In genomic region chr17:56147420-56147819, GRCm38 (mm10) we compare ENCODE assay signal across 24 mouse cellular contexts. TPM values are rescaled to one million over a fixed set of nuclear protein-coding genes. Genes with fewer than 3 reads are reported as not detected.
DNase-seq lines count a peak whose midpoint lies in the region; ATAC-seq and TF ChIP-seq lines count a peak whose summit lies in the region.
"Had no signal": no experiment of that assay in that cellular context is flagged by ENCODE, and none has a peak within 500 bp of the region (broad histone marks: within the 10 kb centered on the region; RNA-seq: fewer than 3 reads in every experiment).

No protein-coding gene starts in this region.

- H3K27me3 ChIP-seq in limb, embryonic 13.5 days: peaks cover 96% of the 10 kb centered on the region
- H3K27me3 ChIP-seq in limb, embryonic 10.5 days (ENCODE audit: low read depth, poor library complexity, severe bottlenecking): peaks cover 98% of the 10 kb centered on the region
- H3K27me3 ChIP-seq in limb, embryonic 14.5 days (ENCODE audit: control insufficient read depth, insufficient read depth, low read length): peaks cover 55% of the 10 kb centered on the region
- peaks cover 93% of the 10 kb centered on the region for H3K27me3 ChIP-seq in forebrain, embryonic 12.5 days

- peak; percentile 38; the same call in 1 of the 2 replicates for ATAC-seq in limb, embryonic 13.5 days (ENCODE audit: low FRiP score, low read depth)
- ATAC-seq in limb, embryonic 14.5 days (ENCODE audit: low FRiP score, low read depth): peak; percentile 48; the same call in 1 of the 2 replicates
- ATAC-seq in forebrain, embryonic 12.5 days (ENCODE audit: low FRiP score): no peak
- ATAC-seq: forebrain, embryonic 13.5 days; forebrain, embryonic 16.5 days; Patski had no signal

- H3K4me3 ChIP-seq in limb, embryonic 13.5 days: no peak overlapping the region
- no peak overlapping the region for H3K4me3 ChIP-seq in limb, embryonic 10.5 days
- no peak overlapping the region for H3K4me3 ChIP-seq in limb, embryonic 14.5 days (replicated peaks; ENCODE audit: low read length)
- H3K4me3 ChIP-seq in forebrain, embryonic 12.5 days (replicated peaks): no peak overlapping the region
- H3K4me3 ChIP-seq: embryonic facial prominence, embryonic 12.5 days; erythroblast, embryonic 14.5 days; forebrain, embryonic 13.5 days; heart, adult 2 months; hindbrain, embryonic 12.5 days; hindbrain, embryonic 15.5 days had no signal

- no peak for DNase-seq in limb, embryonic 10.5 days (ENCODE audit: low spot score)
- no peak for DNase-seq in limb, embryonic 14.5 days (ENCODE audit: low spot score)
- DNase-seq in retina, postnatal 1 day: peak; percentile 53
- DNase-seq in lung, postnatal 25 days (ENCODE audit: low spot score): no peak
- DNase-seq: adrenal gland, postnatal 10 days; adrenal gland, postnatal 36 days; cerebellum, adult 2 months; cerebellum, adult 9-11 months; cerebellum, postnatal 36 days; gastrocnemius, postnatal 10 days; gastrocnemius, postnatal 36 days; heart, adult 2 months had no signal

- no peak overlapping the region for H3K27ac ChIP-seq in limb, embryonic 13.5 days
- no peak overlapping the region for H3K27ac ChIP-seq in limb, embryonic 10.5 days
- no peak overlapping the region for H3K27ac ChIP-seq in limb, embryonic 14.5 days (replicated peaks; ENCODE audit: low read depth, low read length)
- H3K27ac ChIP-seq in forebrain, embryonic 12.5 days: no peak overlapping the region
- H3K27ac ChIP-seq: embryonic facial prominence, embryonic 12.5 days; forebrain, embryonic 13.5 days; heart, adult 2 months; hindbrain, embryonic 12.5 days; hindbrain, embryonic 15.5 days had no signal

- WGBS in limb, embryonic 13.5 days: 47% methylated on average over 12 of the region's 12 CpGs
- WGBS in limb, embryonic 10.5 days: 59% methylated on average over 12 of the region's 12 CpGs
- 53% methylated on average over 12 of the region's 12 CpGs for WGBS in limb, embryonic 14.5 days
- 71% methylated on average over 12 of the region's 12 CpGs for WGBS in forebrain, embryonic 12.5 days

- H3K4me2 ChIP-seq in limb, embryonic 13.5 days (replicated peaks): no peak overlapping the region
- no peak overlapping the region for H3K4me2 ChIP-seq in limb, embryonic 14.5 days (replicated peaks; ENCODE audit: low read depth, low read length, severe bottlenecking)
- H3K4me2 ChIP-seq in forebrain, embryonic 12.5 days: no peak overlapping the region
- H3K4me2 ChIP-seq: embryonic facial prominence, embryonic 12.5 days; forebrain, embryonic 13.5 days; heart, embryonic 11.5 days; hindbrain, embryonic 12.5 days had no signal

- H3K4me1 ChIP-seq in limb, embryonic 13.5 days: peaks cover 20% of the 10 kb centered on the region
- H3K4me1 ChIP-seq in limb, embryonic 10.5 days: peaks cover 17% of the 10 kb centered on the region
- no peaks in the 10 kb centered on the region for H3K4me1 ChIP-seq in limb, embryonic 14.5 days (ENCODE audit: control insufficient read depth, insufficient read depth, low read length)
- H3K4me1 ChIP-seq in forebrain, embryonic 12.5 days: peaks cover 29% of the 10 kb centered on the region

- H3K36me3 ChIP-seq in limb, embryonic 13.5 days: no peaks in the 10 kb centered on the region
- H3K36me3 ChIP-seq in limb, embryonic 10.5 days: no peaks in the 10 kb centered on the region
- no peaks in the 10 kb centered on the region for H3K36me3 ChIP-seq in limb, embryonic 14.5 days (ENCODE audit: control insufficient read depth, insufficient read depth, low read length)
- H3K36me3 ChIP-seq in forebrain, embryonic 12.5 days (replicated peaks): no peaks in the 10 kb centered on the region
- H3K36me3 ChIP-seq: embryonic facial prominence, embryonic 12.5 days; G1E; hindbrain, embryonic 12.5 days; hindbrain, embryonic 15.5 days had no signal

- H3K9ac ChIP-seq in limb, embryonic 13.5 days: no peak overlapping the region
- H3K9ac ChIP-seq in limb, embryonic 14.5 days (ENCODE audit: low read depth, low read length, severe bottlenecking): no peak overlapping the region
- H3K9ac ChIP-seq in forebrain, embryonic 12.5 days: no peak overlapping the region
- H3K9ac ChIP-seq: embryonic facial prominence, embryonic 12.5 days; forebrain, embryonic 13.5 days; hindbrain, embryonic 12.5 days; hindbrain, embryonic 15.5 days had no signal

- no peaks in the 10 kb centered on the region for H3K9me3 ChIP-seq in limb, embryonic 13.5 days
- no peaks in the 10 kb centered on the region for H3K9me3 ChIP-seq in limb, embryonic 10.5 days (replicated peaks)
- H3K9me3 ChIP-seq in limb, embryonic 14.5 days (ENCODE audit: control insufficient read depth, low read length): no peaks in the 10 kb centered on the region
- H3K9me3 ChIP-seq in forebrain, embryonic 12.5 days: no peaks in the 10 kb centered on the region
- H3K9me3 ChIP-seq: embryonic facial prominence, embryonic 12.5 days; forebrain, embryonic 13.5 days; G1E; hindbrain, embryonic 12.5 days; hindbrain, embryonic 15.5 days had no signal

- no peak for TF ChIP-seq POLR2A in limb, embryonic 14.5 days (IDR thresholded peaks at IDR 0.05; ENCODE audit: borderline replicate concordance, extremely low read depth, insufficient read depth, insufficient read length)

RNA-seq across cellular contexts. Expression of gene Sema6b, which starts 7.3 kb away (rescaled TPM):
- polyA plus RNA-seq in limb, embryonic 13.5 days (2015; fragmentation: Nextera tagmentation; extraction: Ambion mirVana): 2.5 and 2.6 TPM in 2 replicates
- polyA plus RNA-seq in limb, embryonic 10.5 days (2016; fragmentation: Nextera tagmentation; extraction: Ambion mirVana): 0.88 and 1.0 TPM in 2 replicates
- polyA plus RNA-seq in limb, embryonic 14.5 days (2012; rRNA removed): 10.5 and 13.4 TPM in 2 replicates
- polyA plus RNA-seq in limb, embryonic 14.5 days (2014; fragmentation: Nextera tagmentation; extraction: Ambion mirVana): 3.1 and 3.8 TPM in 2 replicates
- polyA plus RNA-seq in forebrain, embryonic 12.5 days (2016; fragmentation: Nextera tagmentation; extraction: Ambion mirVana): 4.8 and 5.4 TPM in 2 replicates

RNA-seq across cellular contexts. Expression of gene Tnfaip8l1, which starts 14.9 kb away (rescaled TPM):
- polyA plus RNA-seq in limb, embryonic 13.5 days (2015; fragmentation: Nextera tagmentation; extraction: Ambion mirVana): 11.3 and 12.0 TPM in 2 replicates
- polyA plus RNA-seq in limb, embryonic 10.5 days (2016; fragmentation: Nextera tagmentation; extraction: Ambion mirVana): 6.1 and 10.6 TPM in 2 replicates
- 9.3 and 10.3 TPM in 2 replicates for polyA plus RNA-seq in limb, embryonic 14.5 days (2012; rRNA removed)
- 11.6 and 11.7 TPM in 2 replicates for polyA plus RNA-seq in limb, embryonic 14.5 days (2014; fragmentation: Nextera tagmentation; extraction: Ambion mirVana)
- 7.5 TPM in 2 replicates for polyA plus RNA-seq in forebrain, embryonic 12.5 days (2016; fragmentation: Nextera tagmentation; extraction: Ambion mirVana)

RNA-seq across cellular contexts. Expression of gene Lrg1, which starts 25.6 kb away (rescaled TPM):
- 0.27 and 0.37 TPM in 2 replicates for polyA plus RNA-seq in limb, embryonic 13.5 days (2015; fragmentation: Nextera tagmentation; extraction: Ambion mirVana)
- 0.23 TPM in 1 of 2 replicates, not detected in the other for polyA plus RNA-seq in limb, embryonic 10.5 days (2016; fragmentation: Nextera tagmentation; extraction: Ambion mirVana)
- 0.27 and 0.29 TPM in 2 replicates for polyA plus RNA-seq in limb, embryonic 14.5 days (2012; rRNA removed)
- polyA plus RNA-seq in limb, embryonic 14.5 days (2014; fragmentation: Nextera tagmentation; extraction: Ambion mirVana): 0.43 and 0.51 TPM in 2 replicates
- polyA plus RNA-seq in forebrain, embryonic 12.5 days (2016; fragmentation: Nextera tagmentation; extraction: Ambion mirVana): 0.18 and 0.27 TPM in 2 replicates
- polyA plus RNA-seq: forebrain, embryonic 13.5 days; forebrain, embryonic 16.5 days; G1E; heart, embryonic 11.5 days; intestine, embryonic 14.5 days had no signal

RNA-seq across cellular contexts. Expression of gene Plin5, which starts 30.0 kb away (rescaled TPM):
- polyA plus RNA-seq in limb, embryonic 13.5 days (2015; fragmentation: Nextera tagmentation; extraction: Ambion mirVana): 0.13 TPM in 1 of 2 replicates, not detected in the other
- 0.21 and 0.36 TPM in 2 replicates for polyA plus RNA-seq in limb, embryonic 10.5 days (2016; fragmentation: Nextera tagmentation; extraction: Ambion mirVana)
- polyA plus RNA-seq in limb, embryonic 14.5 days (2012; rRNA removed): not detected in 2 replicates
- 0.10 and 0.17 TPM in 2 replicates for polyA plus RNA-seq in limb, embryonic 14.5 days (2014; fragmentation: Nextera tagmentation; extraction: Ambion mirVana)
- polyA plus RNA-seq in forebrain, embryonic 12.5 days (2016; fragmentation: Nextera tagmentation; extraction: Ambion mirVana): 0.22 TPM in 1 of 2 replicates, not detected in the other
- polyA plus RNA-seq: erythroblast, embryonic 14.5 days; G1E had no signal

RNA-seq across cellular contexts. Expression of gene Mydgf, which starts 36.3 kb away (rescaled TPM):
- polyA plus RNA-seq in limb, embryonic 13.5 days (2015; fragmentation: Nextera tagmentation; extraction: Ambion mirVana): 98.6 and 102 TPM in 2 replicates
- 78.0 and 80.7 TPM in 2 replicates for polyA plus RNA-seq in limb, embryonic 10.5 days (2016; fragmentation: Nextera tagmentation; extraction: Ambion mirVana)
- 83.2 and 93.7 TPM in 2 replicates for polyA plus RNA-seq in limb, embryonic 14.5 days (2012; rRNA removed)
- 99.7 and 101 TPM in 2 replicates for polyA plus RNA-seq in limb, embryonic 14.5 days (2014; fragmentation: Nextera tagmentation; extraction: Ambion mirVana)
- polyA plus RNA-seq in forebrain, embryonic 12.5 days (2016; fragmentation: Nextera tagmentation; extraction: Ambion mirVana): 54.5 and 57.3 TPM in 2 replicates
